Mouse (Mus musculus) lung, adult 2 months (tissue): ENCODE data around the gene Gm20388. TPM values are rescaled to one million over a fixed set of nuclear protein-coding genes. Genes with fewer than 3 reads are reported as not detected.

ENCODE experiments used
- DNase-seq: peaks from one replicate; pipeline ENCODE4 v3.0.0; 2022
- H3K4me1 ChIP-seq: fragments of 200-500 bp; 2 replicates; pipeline ENCODE4 v1.6.1; 2011; ENCODE audit warnings: low read length; ENCODE audit not compliant: control insufficient read depth, insufficient read depth
- H3K4me3 ChIP-seq: fragments of 200-500 bp; replicated peaks from 2 replicates; pipeline ENCODE3; 2011; ENCODE audit warnings: low read depth, mild to moderate bottlenecking, control low read depth, low read length; ENCODE audit errors: extremely low read depth
- CTCF ChIP-seq: fragments of 200-500 bp; IDR thresholded peaks from 2 replicates; pipeline ENCODE4 v1.5.1; 2011; ENCODE audit warnings: mild to moderate bottlenecking, low read length, control low read depth; ENCODE audit not compliant: insufficient read depth
- POLR2A ChIP-seq: fragments of 200-500 bp; IDR thresholded peaks from 2 replicates; pipeline ENCODE4 v1.6.1; 2011; ENCODE audit warnings: low read depth, mild to moderate bottlenecking, control low read depth, low read length, borderline replicate concordance; ENCODE audit errors: extremely low read depth
- WGBS: fragments of 180-500 bp; shearing (Covaris S2); methylation state at CpG from one replicate; pipeline ENCODE4 v1.1.7; 2018; 5-methylcytosine and 5-hydroxymethylcytosine counted together
- polyA plus RNA-seq: library from polyadenylated mRNA; depleted of rRNA; stranded (reverse); fragments of >200 nt; gene quantifications from 2 replicates; pipeline ENCODE4 v1.2.3, GENCODE M21; 2012

Gm20388 gene
- polyA plus RNA-seq, 1 experiment: 67.8 TPM

DNA sequence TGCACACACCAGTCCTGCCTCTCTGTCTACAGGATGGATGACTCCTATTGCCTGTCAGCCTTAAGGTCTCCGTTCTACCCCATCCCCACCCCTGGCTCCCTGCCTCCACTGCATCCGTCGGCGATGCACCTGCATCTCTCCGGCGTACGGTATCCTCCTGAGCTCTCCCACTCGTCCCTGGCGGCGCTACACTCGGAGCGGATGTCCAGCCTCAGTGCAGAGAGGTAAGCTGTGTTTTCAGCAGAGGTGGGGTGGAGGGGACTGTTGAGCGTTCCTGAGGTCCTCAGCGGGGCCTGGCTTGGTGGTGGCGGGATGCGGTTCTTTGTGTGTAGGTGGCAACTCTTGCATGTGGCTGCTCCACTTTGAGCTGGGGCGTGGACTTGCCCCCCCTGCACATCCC, 657.1 kb downstream of the Gm20388 start:
- Histone ChIP-seq H3K4me3 (no peak overlapping the region), H3K4me1 (peaks cover 15% of the 10 kb centered on the region)
- no peak for DNase-seq
- 98% methylated on average over 17 of the region's 17 CpGs for WGBS
- no peak for TF ChIP-seq CTCF

DNA sequence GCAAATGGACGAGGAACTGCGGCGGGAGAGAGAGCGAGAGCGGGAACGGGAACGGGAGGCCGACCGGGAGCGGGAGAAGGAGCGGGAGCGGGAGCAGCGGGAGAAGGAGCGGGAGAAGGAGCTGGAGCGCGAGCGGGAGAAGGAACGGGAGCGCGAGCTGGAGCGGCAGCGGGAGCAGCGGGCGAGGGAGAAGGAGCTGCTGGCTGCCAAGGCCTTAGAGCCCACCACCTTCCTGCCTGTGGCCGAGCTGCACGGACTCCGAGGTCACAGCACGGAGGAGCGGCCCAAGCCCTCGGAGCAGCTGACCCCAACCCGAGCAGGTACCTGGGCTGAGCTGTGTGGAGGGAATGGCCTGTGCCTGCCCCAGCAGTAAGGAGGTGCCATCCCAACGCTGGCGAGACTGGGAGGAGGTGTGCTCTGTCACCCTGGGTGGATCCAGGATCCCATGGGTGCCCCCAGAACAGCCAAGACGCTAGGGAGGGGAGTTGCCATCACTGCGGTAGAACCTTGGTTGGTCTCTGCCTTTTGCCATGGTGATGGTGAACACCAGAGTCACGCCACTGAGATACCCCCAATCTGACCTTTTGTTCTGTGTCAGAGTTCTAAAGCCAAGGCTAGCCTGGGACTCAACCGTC, 657.6 kb downstream of the Gm20388 start:
- TF ChIP-seq POLR2A (no peak), CTCF (no peak)
- WGBS: 95% methylated on average over 37 of the region's 37 CpGs
- no peak for DNase-seq
- H3K4me1 ChIP-seq: peaks cover 9% of the 10 kb centered on the region
- H3K4me3 ChIP-seq: no peak overlapping the region

DNA sequence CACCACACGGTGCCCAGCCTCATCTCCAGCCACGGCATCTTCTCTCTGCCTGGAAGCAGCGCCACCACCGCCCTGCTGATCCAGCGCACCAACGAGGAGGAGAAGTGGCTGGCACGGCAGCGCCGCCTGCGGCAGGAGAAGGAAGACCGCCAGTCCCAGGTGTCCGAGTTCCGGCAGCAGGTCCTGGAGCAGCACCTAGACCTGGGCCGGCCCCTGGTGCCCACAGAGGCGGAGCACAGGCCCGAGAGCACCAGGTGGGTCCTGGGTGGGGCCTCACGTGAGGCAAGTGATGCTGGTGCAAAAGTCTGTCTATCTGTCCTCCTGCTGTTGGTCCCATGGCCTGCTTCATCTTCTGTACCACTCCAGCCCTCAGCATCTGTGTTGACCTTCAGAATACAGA, 658.5 kb downstream of the Gm20388 start:
- Histone ChIP-seq H3K4me1 (peaks cover 4% of the 10 kb centered on the region; the same call in 1 of the 2 replicates), H3K4me3 (no peak overlapping the region)
- no peak for DNase-seq
- TF ChIP-seq POLR2A: no peak
- no peak for TF ChIP-seq CTCF
- 92% methylated on average over 17 of the region's 17 CpGs for WGBS

DNA sequence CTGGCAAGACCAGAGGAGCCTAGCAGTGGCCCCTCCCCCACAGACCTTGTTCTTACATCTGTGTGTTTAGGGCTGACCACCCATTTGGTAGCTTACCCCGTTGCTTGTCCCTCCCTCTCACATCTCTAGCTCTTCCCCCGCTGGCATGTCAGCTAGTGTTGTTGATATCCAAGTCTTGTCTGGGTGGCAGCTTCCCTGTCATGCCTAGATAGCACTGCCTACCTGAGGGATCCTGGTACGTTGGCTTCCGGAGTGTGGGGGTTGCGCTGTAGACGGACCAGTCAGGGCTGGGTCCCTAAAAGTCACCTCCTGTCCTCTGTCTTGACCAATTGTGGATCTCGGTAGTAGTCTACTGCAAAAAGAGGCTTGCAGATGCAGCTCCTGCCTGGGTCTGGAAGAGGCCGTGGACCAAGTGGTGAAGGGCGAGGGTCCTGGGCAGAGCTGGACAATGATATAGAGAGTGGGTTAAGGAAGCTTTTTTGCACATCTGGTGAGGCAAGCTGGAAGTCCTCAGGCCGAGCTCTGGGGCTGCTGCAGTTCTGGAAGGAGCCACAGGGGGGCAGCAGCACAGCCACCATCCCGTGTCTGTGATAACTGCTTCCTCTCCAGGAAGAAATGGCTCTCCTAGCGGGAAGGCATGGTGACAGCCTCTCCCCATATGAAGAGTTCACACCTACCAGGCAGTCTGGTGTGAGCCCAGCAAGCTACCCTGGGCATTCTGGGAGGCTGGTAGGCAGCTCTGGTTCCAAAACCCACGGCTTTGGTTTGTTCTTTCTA, 659.5 kb downstream of the Gm20388 start:
- Histone ChIP-seq H3K4me3 (no peak overlapping the region), H3K4me1 (no peaks in the 10 kb centered on the region)
- peak; percentile 81 for TF ChIP-seq CTCF
- no peak for TF ChIP-seq POLR2A
- peak; percentile 79 for DNase-seq
- 55% methylated on average over 13 of the region's 13 CpGs for WGBS

DNA sequence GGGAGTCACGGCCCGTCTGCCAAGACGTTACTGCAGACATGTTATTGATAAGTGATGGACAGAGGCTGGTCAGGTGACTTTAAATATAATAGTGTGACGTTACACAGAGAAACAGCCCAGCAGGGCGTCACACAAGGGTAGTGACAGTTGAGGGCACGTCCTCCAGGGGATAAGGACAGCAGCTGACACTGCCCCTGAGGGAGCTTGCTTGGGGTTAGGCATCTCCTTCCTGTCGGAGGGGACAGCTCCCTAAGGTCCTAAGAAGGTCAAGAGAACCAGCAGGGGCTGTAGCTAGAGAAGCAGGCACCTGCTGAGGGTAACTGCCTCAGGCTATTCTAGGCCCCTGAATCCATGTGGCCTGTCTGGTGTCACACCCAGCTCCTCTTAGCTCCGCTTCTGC, 660.9 kb downstream of the Gm20388 start:
- H3K4me3 ChIP-seq: no peak overlapping the region
- DNase-seq: no peak
- no peaks in the 10 kb centered on the region for H3K4me1 ChIP-seq
- TF ChIP-seq POLR2A (no peak), CTCF (no peak)
- WGBS: 95% methylated on average over 8 of the region's 8 CpGs

DNA sequence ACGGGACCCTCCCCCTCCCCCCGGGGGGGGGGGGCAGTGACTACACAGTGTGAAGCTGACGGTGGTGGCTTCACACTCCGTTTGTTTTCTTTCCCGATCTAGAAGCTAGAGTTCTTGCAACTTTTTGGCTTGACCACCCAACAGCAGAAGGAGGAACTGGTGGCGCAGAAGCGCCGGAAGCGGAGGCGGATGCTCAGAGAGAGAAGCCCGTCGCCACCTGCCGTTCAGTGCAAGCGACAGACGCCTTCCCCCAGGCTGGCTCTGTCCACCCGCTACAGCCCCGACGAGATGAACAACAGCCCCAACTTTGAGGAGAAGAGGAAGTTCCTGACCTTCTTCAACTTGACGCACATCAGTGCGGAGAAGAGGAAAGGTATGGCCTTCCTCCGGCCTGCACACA, 661.9 kb downstream of the Gm20388 start:
- Histone ChIP-seq H3K4me3 (no peak overlapping the region), H3K4me1 (no peaks in the 10 kb centered on the region)
- TF ChIP-seq POLR2A: no peak
- DNase-seq: no peak
- 78% methylated on average over 21 of the region's 21 CpGs for WGBS

DNA sequence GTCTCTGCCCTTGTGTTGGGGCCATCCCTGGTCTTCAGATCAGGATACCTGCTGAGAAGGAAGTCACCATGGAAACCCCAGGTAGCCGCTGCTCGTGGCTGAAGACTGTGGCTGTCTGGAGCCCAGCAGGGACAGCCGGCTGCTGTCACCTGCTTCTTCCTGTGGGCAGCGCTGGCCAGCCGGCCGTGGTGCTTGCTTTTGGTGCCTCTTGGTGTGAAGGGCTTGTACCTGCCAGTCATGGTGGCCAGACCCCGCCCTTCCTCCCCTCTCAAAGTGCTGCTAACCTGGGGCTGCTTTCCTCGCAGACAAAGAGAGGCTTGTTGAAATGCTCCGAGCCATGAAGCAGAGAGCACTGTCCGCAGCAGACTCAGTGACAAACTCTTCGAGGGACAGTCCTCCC, 663.2 kb downstream of the Gm20388 start:
- H3K4me1 ChIP-seq: no peaks in the 10 kb centered on the region
- DNase-seq: no peak
- no peak overlapping the region for H3K4me3 ChIP-seq
- 71% methylated on average over 11 of the region's 11 CpGs for WGBS
- no peak for TF ChIP-seq POLR2A
- no peak for TF ChIP-seq CTCF

DNA sequence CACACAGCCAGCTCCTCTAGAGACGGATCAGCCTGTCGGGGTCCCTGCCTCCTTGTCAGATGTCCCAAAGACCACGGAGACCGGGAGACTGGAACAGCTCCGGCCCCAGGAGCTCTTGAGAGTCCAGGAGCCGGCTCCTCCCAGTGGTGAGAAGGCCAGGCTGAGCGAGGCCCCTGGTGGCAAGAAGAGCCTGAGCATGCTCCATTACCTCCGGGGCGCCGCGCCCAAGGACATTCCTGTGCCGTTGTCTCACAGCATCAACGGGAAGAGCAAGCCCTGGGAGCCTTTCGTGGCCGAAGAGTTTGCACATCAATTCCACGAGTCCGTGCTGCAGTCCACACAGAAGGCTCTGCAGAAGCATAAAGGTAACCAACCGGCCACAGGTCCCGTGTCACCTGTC, 664.3 kb downstream of the Gm20388 start:
- no peak for DNase-seq
- WGBS: 68% methylated on average over 19 of the region's 19 CpGs
- TF ChIP-seq POLR2A (no peak), CTCF (no peak)
- no peaks in the 10 kb centered on the region for H3K4me1 ChIP-seq
- H3K4me3 ChIP-seq: no peak overlapping the region

DNA sequence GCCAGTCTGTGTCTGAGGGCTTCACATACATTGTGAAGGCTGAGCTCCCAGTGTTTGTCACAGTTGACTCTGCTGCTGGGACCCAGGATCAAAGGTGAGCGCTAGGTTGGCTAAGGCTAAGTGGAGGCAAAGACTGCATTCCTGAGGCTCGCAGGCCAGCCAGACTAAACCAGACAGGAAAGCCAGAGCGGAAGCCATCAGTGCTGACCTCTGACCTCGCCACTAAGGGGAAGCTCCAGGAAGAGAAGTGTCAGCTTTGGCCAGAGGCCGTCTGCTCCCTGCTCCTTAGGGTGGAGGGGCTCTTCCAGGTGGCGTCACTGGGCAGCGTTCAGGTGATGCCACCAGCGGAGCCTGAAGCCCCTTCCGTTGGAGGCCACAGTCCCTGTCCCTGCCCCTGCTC, 665.2 kb downstream of the Gm20388 start:
- no peak for DNase-seq
- WGBS: 72% methylated on average over 9 of the region's 9 CpGs

DNA sequence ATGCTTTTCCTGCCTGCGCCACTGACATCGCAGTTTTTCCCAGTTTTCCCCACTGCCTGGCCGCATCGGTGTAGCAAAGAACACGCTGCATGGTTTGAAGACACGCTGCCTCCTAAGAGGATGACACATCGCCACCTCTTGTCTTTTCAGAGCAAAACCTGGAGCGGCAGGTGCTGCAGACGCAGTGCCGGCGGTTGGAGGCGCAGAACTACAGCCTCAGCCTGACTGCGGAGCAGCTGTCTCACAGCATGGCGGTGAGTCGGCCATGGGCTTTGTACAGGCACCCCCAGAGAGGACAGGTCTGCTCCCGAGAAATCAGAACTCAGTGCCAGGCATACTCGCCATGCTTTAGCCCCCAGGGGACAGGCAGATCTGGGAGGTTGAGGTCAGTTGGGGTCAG, 667.2 kb downstream of the Gm20388 start:
- no peak for TF ChIP-seq CTCF
- TF ChIP-seq POLR2A: no peak
- WGBS: 93% methylated on average over 17 of the region's 17 CpGs
- no peak for DNase-seq
- H3K4me3 ChIP-seq: no peak overlapping the region
- H3K4me1 ChIP-seq: no peaks in the 10 kb centered on the region

More for the DNA sequence above, 665.2 kb downstream of the Gm20388 start:
- no peak overlapping the region for H3K4me3 ChIP-seq
- no peak for TF ChIP-seq POLR2A
- no peak for TF ChIP-seq CTCF
- no peaks in the 10 kb centered on the region for H3K4me1 ChIP-seq

DNA sequence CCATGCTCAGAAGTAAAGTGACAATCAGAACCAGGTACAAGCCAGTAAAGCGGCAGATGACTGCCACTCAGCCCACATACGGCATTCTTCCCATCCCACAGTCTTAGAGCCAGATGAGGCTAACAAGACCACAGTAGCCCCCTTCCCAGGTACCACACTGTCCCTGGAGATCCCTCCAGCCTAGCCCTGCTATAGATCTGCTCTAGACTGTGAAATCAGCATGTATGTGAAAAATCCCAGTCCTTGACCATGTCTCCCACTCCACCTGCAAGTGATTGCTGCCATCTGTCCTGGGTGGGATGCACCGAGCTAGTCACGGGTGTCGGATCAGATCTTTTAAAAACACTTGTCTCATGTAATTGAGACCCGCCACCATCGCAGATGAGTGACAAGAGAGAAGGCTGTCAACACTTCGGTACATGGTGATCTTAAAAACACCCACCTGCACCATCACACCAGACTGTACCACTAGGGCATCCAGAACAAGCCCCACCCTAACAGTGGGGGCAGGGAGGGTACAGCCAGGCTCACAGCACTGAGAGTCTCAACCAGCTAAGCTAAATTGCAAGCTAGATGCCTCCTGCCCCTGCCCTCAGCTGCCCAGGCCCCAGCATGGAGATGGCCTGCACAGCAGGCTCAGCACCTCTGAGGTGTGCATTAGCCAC, 669.8 kb downstream of the Gm20388 start:
- no peaks in the 10 kb centered on the region for H3K4me1 ChIP-seq
- no peak overlapping the region for H3K4me3 ChIP-seq
- TF ChIP-seq POLR2A (no peak), CTCF (no peak)
- no peak for DNase-seq
- 90% methylated on average over 8 of the region's 8 CpGs for WGBS
